Mouse (Mus musculus) MEL (cell line): ENCODE results near the gene Nrbf2. TPM values are rescaled to one million over a fixed set of nuclear protein-coding genes. Genes with fewer than 3 reads are reported as not detected.

ENCODE experiments used
- DNase-seq: peaks from one replicate; pipeline ENCODE4 v3.0.0; 2011; ENCODE audit warnings: low read depth, low spot score
- H3K27ac ChIP-seq: 2 replicates; pipeline ENCODE4 v1.5.1; 2012; ENCODE audit warnings: low read depth, mild to moderate bottlenecking, control low read depth, low read length, moderate library complexity; ENCODE audit not compliant: control insufficient read depth
- H3K27me3 ChIP-seq, 2 experiments: fragments of 150-350 bp in 1 of 2; sonication (generic) in 1 of 2; 2 replicates each; pipeline ENCODE4 v1.6.1; 2012; ENCODE audit warnings: low read length in 2 of 2, mild to moderate bottlenecking in 2 of 2, improper control_type of control experiment in 1 of 2, moderate library complexity in 1 of 2; ENCODE audit not compliant: insufficient read depth in 2 of 2, control insufficient read depth in 1 of 2
- H3K36me3 ChIP-seq, 2 experiments: 2 replicates each; pipeline ENCODE4 v1.6.1; 2012 to 2014; ENCODE audit warnings: low read length in 2 of 2, improper control_type of control experiment in 1 of 2, inconsistent platforms in 1 of 2, mild to moderate bottlenecking in 1 of 2; ENCODE audit not compliant: insufficient read depth in 2 of 2, control insufficient read depth in 1 of 2
- H3K4me1 ChIP-seq, 2 experiments: fragments of 150-350 bp in 1 of 2; sonication (generic) in 1 of 2; 2 replicates each; pipeline ENCODE4 v1.6.1; 2012; ENCODE audit warnings: low read length in 2 of 2, improper control_type of control experiment in 1 of 2, mild to moderate bottlenecking in 1 of 2; ENCODE audit not compliant: insufficient read depth in 2 of 2, control insufficient read depth in 1 of 2
- H3K4me3 ChIP-seq, 2 experiments: fragments of 150-350 bp in 1 of 2; sonication (generic) in 1 of 2; 2 replicates each; pipeline ENCODE4 v1.5.1; 2012; ENCODE audit warnings: low read depth in 2 of 2, low read length in 2 of 2, mild to moderate bottlenecking in 2 of 2, moderate library complexity in 2 of 2, control low read depth in 1 of 2, improper control_type of control experiment in 1 of 2; ENCODE audit not compliant: control insufficient read depth in 1 of 2, insufficient read depth in 1 of 2
- H3K79me2 ChIP-seq: 2 replicates; pipeline ENCODE4 v1.6.1; 2012; ENCODE audit warnings: mild to moderate bottlenecking, low read length, moderate library complexity; ENCODE audit not compliant: control insufficient read depth, poor library complexity, insufficient read depth
- H3K9ac ChIP-seq: 2 replicates; pipeline ENCODE4 v1.6.1; 2012; ENCODE audit warnings: low read depth, mild to moderate bottlenecking, control low read depth, low read length, moderate library complexity; ENCODE audit not compliant: control insufficient read depth, poor library complexity, severe bottlenecking
- H3K9me3 ChIP-seq: fragments of 150-350 bp; sonication (generic); replicated peaks from 2 replicates; pipeline ENCODE4 v1.6.1; 2012; ENCODE audit warnings: mild to moderate bottlenecking, low read length, improper control_type of control experiment, moderate library complexity; ENCODE audit not compliant: insufficient read depth
- BHLHE40 ChIP-seq: IDR thresholded peaks from 2 replicates; pipeline ENCODE4 v1.6.1; 2012; ENCODE audit warnings: low read depth, mild to moderate bottlenecking, inconsistent platforms, low read length, improper control_type of control experiment, borderline replicate concordance
- CHD1 ChIP-seq: IDR thresholded peaks from 2 replicates; pipeline ENCODE4 v1.6.1; 2012; ENCODE audit warnings: low read depth, mild to moderate bottlenecking, inconsistent platforms, low read length, improper control_type of control experiment
- CHD2 ChIP-seq: IDR thresholded peaks from 2 replicates; pipeline ENCODE4 v1.6.1; 2011; ENCODE audit warnings: low read length, improper control_type of control experiment
- CTCF ChIP-seq, 3 experiments: IDR thresholded peaks in 2 of 3; conservative IDR thresholded peaks in 1 of 3; 2 replicates each; pipeline ENCODE4 v1.5.1; 2011 to 2012; ENCODE audit warnings: low read length in 3 of 3, low read depth in 2 of 3, mild to moderate bottlenecking in 2 of 3, improper control_type of control experiment in 1 of 3, inconsistent platforms in 1 of 3, mixed read lengths in 1 of 3, moderate library complexity in 1 of 3; ENCODE audit not compliant: control insufficient read depth in 1 of 3, insufficient read depth in 1 of 3, poor library complexity in 1 of 3, severe bottlenecking in 1 of 3
- E2F4 ChIP-seq: IDR thresholded peaks from 2 replicates; pipeline ENCODE4 v1.6.1; 2011; ENCODE audit warnings: low read depth, low read length, improper control_type of control experiment, borderline replicate concordance
- EP300 ChIP-seq, 2 experiments: IDR thresholded peaks; 2 replicates each; pipeline ENCODE4 v1.6.1; 2011; ENCODE audit warnings: improper control_type of control experiment in 2 of 2, low read length in 2 of 2, low read depth in 1 of 2, mild to moderate bottlenecking in 1 of 2
- GATA1 ChIP-seq: IDR thresholded peaks from 2 replicates; pipeline ENCODE4 v1.6.1; 2011; ENCODE audit warnings: low read depth, low read length, improper control_type of control experiment
- MAX ChIP-seq: IDR thresholded peaks from 2 replicates; pipeline ENCODE4 v1.6.1; 2011; ENCODE audit warnings: low read length, improper control_type of control experiment
- MAZ ChIP-seq: IDR thresholded peaks from 2 replicates; pipeline ENCODE4 v1.6.1; 2012; ENCODE audit warnings: low read depth, mild to moderate bottlenecking, inconsistent platforms, low read length, improper control_type of control experiment
- MEF2A ChIP-seq: IDR thresholded peaks from 2 replicates; pipeline ENCODE4 v1.6.1; 2014; ENCODE audit warnings: low read depth, mild to moderate bottlenecking, inconsistent platforms, low read length, improper control_type of control experiment; ENCODE audit not compliant: poor library complexity, insufficient replicate concordance, severe bottlenecking; ENCODE audit errors: extremely low read depth
- MXI1 ChIP-seq: IDR thresholded peaks from 2 replicates; pipeline ENCODE4 v1.6.1; 2011; ENCODE audit warnings: mild to moderate bottlenecking, low read depth, low read length, improper control_type of control experiment
- MYB ChIP-seq: IDR thresholded peaks from 2 replicates; pipeline ENCODE4 v1.6.1; 2011; ENCODE audit warnings: mild to moderate bottlenecking, low read depth, low read length, improper control_type of control experiment
- NELFE ChIP-seq: IDR thresholded peaks from 2 replicates; pipeline ENCODE4 v1.6.1; 2011; ENCODE audit warnings: low read depth, low read length, improper control_type of control experiment
- NRF1 ChIP-seq: IDR thresholded peaks from 2 replicates; pipeline ENCODE4 v1.6.1; 2014; ENCODE audit warnings: low read depth, mild to moderate bottlenecking, inconsistent platforms, low read length, improper control_type of control experiment, moderate library complexity; ENCODE audit not compliant: poor library complexity, insufficient read depth, severe bottlenecking
- POLR2AphosphoS2 ChIP-seq: IDR thresholded peaks from 2 replicates; pipeline ENCODE4 v1.6.1; 2011; ENCODE audit warnings: low read length, improper control_type of control experiment
- RAD21 ChIP-seq: IDR thresholded peaks from 2 replicates; pipeline ENCODE4 v1.6.1; 2011; ENCODE audit warnings: mild to moderate bottlenecking, low read depth, low read length, improper control_type of control experiment
- RCOR1 ChIP-seq: IDR thresholded peaks from 2 replicates; pipeline ENCODE4 v1.6.1; 2012; ENCODE audit warnings: low read depth, mild to moderate bottlenecking, inconsistent platforms, low read length, improper control_type of control experiment
- SIN3A ChIP-seq: IDR thresholded peaks from 2 replicates; pipeline ENCODE4 v1.6.1; 2012; ENCODE audit warnings: low read length, improper control_type of control experiment, inconsistent platforms
- TAL1 ChIP-seq: IDR thresholded peaks from 2 replicates; pipeline ENCODE4 v1.6.1; 2012; ENCODE audit warnings: mild to moderate bottlenecking, inconsistent platforms, low read length, moderate library complexity, mixed read lengths
- TCF12 ChIP-seq: IDR thresholded peaks from 2 replicates; pipeline ENCODE4 v1.6.1; 2014; ENCODE audit warnings: low read depth, mild to moderate bottlenecking, inconsistent platforms, low read length, improper control_type of control experiment, moderate library complexity
- ZC3H11A ChIP-seq: IDR thresholded peaks from 2 replicates; pipeline ENCODE4 v1.6.1; 2012; ENCODE audit warnings: low read depth, mild to moderate bottlenecking, inconsistent platforms, low read length, improper control_type of control experiment
- ZMIZ1 ChIP-seq: IDR thresholded peaks from 2 replicates; pipeline ENCODE4 v1.6.1; 2012; ENCODE audit warnings: low read depth, mild to moderate bottlenecking, inconsistent platforms, low read length, improper control_type of control experiment, moderate library complexity
- polyA plus RNA-seq, 2 experiments: library from polyadenylated mRNA; stranded (reverse) in 1 of 2; unstranded in 1 of 2; fragments of >175 nt in 1 of 2; fragments of >200 nt in 1 of 2; gene quantifications; 2 replicates each; pipeline versions ENCODE4 v1.2.1 to v1.2.4; 2012; ENCODE audit warnings: low replicate concordance in 2 of 2, low read depth in 1 of 2; ENCODE audit not compliant: insufficient read length in 2 of 2, insufficient read depth in 1 of 2, missing spikeins in 1 of 2
- total RNA-seq: library from RNA; depleted of rRNA; stranded (reverse); fragments of 300-350 nt; gene quantifications from 2 replicates; pipeline ENCODE4 v1.2.3, GENCODE M21; 2012

Nrbf2 gene
- total and polyA plus RNA-seq, 3 experiments, result 19.5 to 38.9 TPM; not detected in 1

DNA sequence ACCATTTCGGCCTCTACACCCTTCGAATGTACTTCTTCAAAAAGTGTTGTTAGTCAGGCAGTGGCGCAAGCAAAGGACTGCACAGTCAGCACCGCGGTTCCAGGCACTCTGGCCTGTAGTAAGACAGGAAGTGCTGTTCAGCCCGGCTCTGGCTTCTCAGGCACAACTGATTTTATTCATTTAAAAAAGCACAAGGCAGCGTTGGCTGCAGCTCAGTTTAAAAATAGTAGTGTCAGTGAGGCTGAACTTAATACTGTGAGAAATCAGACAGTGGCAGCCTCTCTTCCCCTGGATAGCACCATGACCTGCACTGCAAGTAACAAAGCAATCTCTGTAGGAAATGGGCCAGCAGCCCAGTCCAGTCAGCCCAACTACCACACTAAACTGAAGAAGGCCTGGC is 59.0 kb downstream of the Nrbf2 start:
- no peak for TF ChIP-seq MXI1
- TF ChIP-seq MEF2A, result no peak
- TF ChIP-seq RCOR1, result no peak
- TF ChIP-seq NELFE, result no peak
- no peak for TF ChIP-seq MAX
- TF ChIP-seq RAD21, result no peak
- no peak for TF ChIP-seq POLR2AphosphoS2
- no peak for TF ChIP-seq BHLHE40
- no peak for TF ChIP-seq TAL1
- TF ChIP-seq MAZ, result no peak
- no peak for TF ChIP-seq MYB
- no peak for TF ChIP-seq CTCF (IDR thresholded peaks at IDR 0.05 in 2 of 3, conservative IDR thresholded peaks at IDR 0.05 in 1 of 3; ENCODE audit: control insufficient read depth in 1 of 3, insufficient read depth in 1 of 3, low read depth in 2 of 3, low read length in 3 of 3, poor library complexity in 1 of 3, severe bottlenecking in 1 of 3)
- no peak for TF ChIP-seq SIN3A
- no peak for TF ChIP-seq ZC3H11A
- no peak for TF ChIP-seq TCF12
- peaks cover 6% of the 10 kb centered on the region; the same call in 1 of the 2 replicates for H3K79me2 ChIP-seq
- H3K4me1 ChIP-seq, result peaks cover 5 to 6% of the 10 kb centered on the region in 2 experiments
- H3K4me3 ChIP-seq, result no peak overlapping the region
- H3K27ac ChIP-seq, result no peak overlapping the region
- DNase-seq, result no peak
- peaks cover 14 to 24% of the 10 kb centered on the region in 2 experiments for H3K36me3 ChIP-seq
- H3K27me3 ChIP-seq, result no peaks in the 10 kb centered on the region
- H3K9me3 ChIP-seq, result no peaks in the 10 kb centered on the region
- no peak overlapping the region for H3K9ac ChIP-seq

- DNase-seq, result no peak
- H3K27ac ChIP-seq, result no peak overlapping the region
- H3K4me3 ChIP-seq, result no peak overlapping the region
- H3K27me3 ChIP-seq, result no peaks in the 10 kb centered on the region
- peaks cover 6 to 11% of the 10 kb centered on the region in 2 experiments for H3K4me1 ChIP-seq
- peaks cover 7% of the 10 kb centered on the region; the same call in 1 of the 2 replicates for H3K79me2 ChIP-seq
- no peak overlapping the region for H3K9ac ChIP-seq
- H3K9me3 ChIP-seq, result no peaks in the 10 kb centered on the region
- TF ChIP-seq E2F4 (no peak), ZMIZ1 (no peak), MXI1 (no peak), CHD1 (no peak), NRF1 (no peak), EP300 (IDR thresholded peaks at IDR 0.05; ENCODE audit: low read depth in 1 of 2, low read length in 2 of 2) (no peak), BHLHE40 (no peak), MEF2A (no peak), MYB (no peak), MAZ (no peak), CHD2 (no peak), SIN3A (no peak), CTCF (IDR thresholded peaks at IDR 0.05 in 2 of 3, conservative IDR thresholded peaks at IDR 0.05 in 1 of 3; ENCODE audit: control insufficient read depth in 1 of 3, insufficient read depth in 1 of 3, low read depth in 2 of 3, low read length in 3 of 3, poor library complexity in 1 of 3, severe bottlenecking in 1 of 3) (no peak), GATA1 (no peak)
- H3K36me3 ChIP-seq, result peaks cover 18 to 25% of the 10 kb centered on the region in 2 experiments
Measured at GRCm38 (mm10) chr10:67225528-67225927, 59.6 kb downstream of the Nrbf2 start.
